Mouse (Mus musculus): Measurements from ENCODE around the gene 4930523C07Rik. TPM values are rescaled to one million over a fixed set of nuclear protein-coding genes. Genes with fewer than 3 reads are reported as not detected.

Gene 4930523C07Rik
- polyA plus RNA-seq, 1 experiment from 2014 or later: 22.5 TPM

GRCm38 (mm10) chr1:160025895-160026255 is 18.3 kb upstream of the 4930523C07Rik start:
- Histone ChIP-seq H3K9me3 (ENCODE audit: low read length) (peaks cover 4% of the 10 kb centered on the region), H3K4me1 (ENCODE audit: insufficient read depth, low read length) (no peaks in the 10 kb centered on the region), H3K27ac (ENCODE audit: low read length) (no peak overlapping the region), H3K4me2 (replicated peaks; ENCODE audit: low read depth, low read length) (no peak overlapping the region), H3K36me3 (ENCODE audit: insufficient read depth, low read length) (no peaks in the 10 kb centered on the region), H3K27me3 (ENCODE audit: insufficient read depth, low read length) (no peaks in the 10 kb centered on the region), H3K9ac (replicated peaks; ENCODE audit: low read length) (no peak overlapping the region), H3K4me3 (ENCODE audit: low read length) (no peak overlapping the region)
- no peak for ATAC-seq (ENCODE audit: low FRiP score, low TSS enrichment)
- 87% methylated on average over 5 of the region's 5 CpGs for WGBS

GRCm38 (mm10) chr1:160027939-160028338 is 16.2 kb upstream of the 4930523C07Rik start:
- H3K4me2 ChIP-seq (replicated peaks; ENCODE audit: low read depth, low read length): no peak overlapping the region
- H3K9me3 ChIP-seq (ENCODE audit: low read length): peaks cover 4% of the 10 kb centered on the region
- no peaks in the 10 kb centered on the region for H3K27me3 ChIP-seq (ENCODE audit: insufficient read depth, low read length)
- no peaks in the 10 kb centered on the region for H3K4me1 ChIP-seq (ENCODE audit: insufficient read depth, low read length)
- no peaks in the 10 kb centered on the region for H3K36me3 ChIP-seq (ENCODE audit: insufficient read depth, low read length)
- no peak for ATAC-seq (ENCODE audit: low FRiP score, low TSS enrichment)
- H3K4me3 ChIP-seq (ENCODE audit: low read length): no peak overlapping the region
- no peak overlapping the region for H3K27ac ChIP-seq (ENCODE audit: low read length)
- 60% methylated on average over 4 of the region's 4 CpGs for WGBS
- H3K9ac ChIP-seq (replicated peaks; ENCODE audit: low read length): no peak overlapping the region

- ATAC-seq (ENCODE audit: low FRiP score, low TSS enrichment): no peak
- Histone ChIP-seq H3K36me3 (ENCODE audit: insufficient read depth, low read length) (no peaks in the 10 kb centered on the region), H3K9me3 (ENCODE audit: low read length) (peaks cover under 1% of the 10 kb centered on the region; the same call in 1 of the 2 replicates), H3K4me2 (replicated peaks; ENCODE audit: low read depth, low read length) (no peak overlapping the region), H3K4me1 (ENCODE audit: insufficient read depth, low read length) (0 out of 2 replicates have a peak, but pooled peaks cover 6% of the 10 kb centered on the region), H3K4me3 (ENCODE audit: low read length) (no peak overlapping the region), H3K27ac (ENCODE audit: low read length) (no peak overlapping the region), H3K9ac (replicated peaks; ENCODE audit: low read length) (no peak overlapping the region), H3K27me3 (ENCODE audit: insufficient read depth, low read length) (no peaks in the 10 kb centered on the region)
- 71% methylated on average over 4 of the region's 4 CpGs for WGBS
Measured at GRCm38 (mm10) chr1:160033948-160034598, 10.1 kb upstream of the 4930523C07Rik start.

- WGBS: 26% methylated on average over 3 of the region's 3 CpGs
- Histone ChIP-seq H3K27ac (ENCODE audit: low read length) (no peak overlapping the region), H3K4me1 (ENCODE audit: insufficient read depth, low read length) (0 out of 2 replicates have a peak, but pooled peaks cover 6% of the 10 kb centered on the region), H3K4me3 (ENCODE audit: low read length) (no peak overlapping the region), H3K27me3 (ENCODE audit: insufficient read depth, low read length) (no peaks in the 10 kb centered on the region), H3K36me3 (ENCODE audit: insufficient read depth, low read length) (no peaks in the 10 kb centered on the region), H3K9me3 (ENCODE audit: low read length) (no peaks in the 10 kb centered on the region), H3K4me2 (replicated peaks; ENCODE audit: low read depth, low read length) (no peak overlapping the region), H3K9ac (replicated peaks; ENCODE audit: low read length) (no peak overlapping the region)
- no peak for ATAC-seq (ENCODE audit: low FRiP score, low TSS enrichment)
Measured at GRCm38 (mm10) chr1:160035561-160035960, 8.6 kb upstream of the 4930523C07Rik start.

GRCm38 (mm10) chr1:160036996-160037521 is 7.1 kb upstream of the 4930523C07Rik start:
- Histone ChIP-seq H3K27me3 (ENCODE audit: insufficient read depth, low read length) (no peaks in the 10 kb centered on the region), H3K9me3 (ENCODE audit: low read length) (no peaks in the 10 kb centered on the region), H3K9ac (replicated peaks; ENCODE audit: low read length) (no peak overlapping the region), H3K36me3 (ENCODE audit: insufficient read depth, low read length) (no peaks in the 10 kb centered on the region), H3K27ac (ENCODE audit: low read length) (peak overlapping the region; percentile 27), H3K4me1 (ENCODE audit: insufficient read depth, low read length) (0 out of 2 replicates have a peak, but pooled peaks cover 6% of the 10 kb centered on the region), H3K4me2 (replicated peaks; ENCODE audit: low read depth, low read length) (no peak overlapping the region), H3K4me3 (ENCODE audit: low read length) (no peak overlapping the region)
- ATAC-seq (ENCODE audit: low FRiP score, low TSS enrichment): peak; percentile 79
- 47% methylated on average over 5 of the region's 5 CpGs for WGBS

- no peak overlapping the region for H3K4me2 ChIP-seq (replicated peaks; ENCODE audit: low read depth, low read length)
- WGBS: 61% methylated on average over 7 of the region's 7 CpGs
- no peak overlapping the region for H3K9ac ChIP-seq (replicated peaks; ENCODE audit: low read length)
- H3K27me3 ChIP-seq (ENCODE audit: insufficient read depth, low read length): no peaks in the 10 kb centered on the region
- peaks cover 13% of the 10 kb centered on the region; the same call in 1 of the 2 replicates for H3K4me1 ChIP-seq (ENCODE audit: insufficient read depth, low read length)
- no peak for ATAC-seq (ENCODE audit: low FRiP score, low TSS enrichment)
- peak overlapping the region; percentile 3; the same call in 1 of the 2 replicates for H3K27ac ChIP-seq (ENCODE audit: low read length)
- no peaks in the 10 kb centered on the region for H3K36me3 ChIP-seq (ENCODE audit: insufficient read depth, low read length)
- no peaks in the 10 kb centered on the region for H3K9me3 ChIP-seq (ENCODE audit: low read length)
- H3K4me3 ChIP-seq (ENCODE audit: low read length): no peak overlapping the region
Measured at GRCm38 (mm10) chr1:160039951-160040645, 4.1 kb upstream of the 4930523C07Rik start.

GRCm38 (mm10) chr1:160041264-160041775 is 2.9 kb upstream of the 4930523C07Rik start:
- Histone ChIP-seq H3K9ac (replicated peaks; ENCODE audit: low read length) (no peak overlapping the region), H3K27ac (ENCODE audit: low read length) (no peak overlapping the region), H3K27me3 (ENCODE audit: insufficient read depth, low read length) (no peaks in the 10 kb centered on the region), H3K36me3 (ENCODE audit: insufficient read depth, low read length) (no peaks in the 10 kb centered on the region), H3K9me3 (ENCODE audit: low read length) (no peaks in the 10 kb centered on the region), H3K4me1 (ENCODE audit: insufficient read depth, low read length) (peaks cover 11% of the 10 kb centered on the region; the same call in 1 of the 2 replicates), H3K4me3 (ENCODE audit: low read length) (no peak overlapping the region), H3K4me2 (replicated peaks; ENCODE audit: low read depth, low read length) (no peak overlapping the region)
- no peak for ATAC-seq (ENCODE audit: low FRiP score, low TSS enrichment)
- 87% methylated on average over 7 of the region's 7 CpGs for WGBS

GRCm38 (mm10) chr1:160042351-160042750 is 1.8 kb upstream of the 4930523C07Rik start:
- Histone ChIP-seq H3K4me3 (ENCODE audit: low read length) (no peak overlapping the region), H3K9ac (replicated peaks; ENCODE audit: low read length) (no peak overlapping the region), H3K9me3 (ENCODE audit: low read length) (no peaks in the 10 kb centered on the region), H3K27me3 (ENCODE audit: insufficient read depth, low read length) (no peaks in the 10 kb centered on the region), H3K36me3 (ENCODE audit: insufficient read depth, low read length) (no peaks in the 10 kb centered on the region), H3K27ac (ENCODE audit: low read length) (no peak overlapping the region), H3K4me2 (replicated peaks; ENCODE audit: low read depth, low read length) (no peak overlapping the region), H3K4me1 (ENCODE audit: insufficient read depth, low read length) (peaks cover 9% of the 10 kb centered on the region; the same call in 1 of the 2 replicates)
- 67% methylated on average over 7 of the region's 7 CpGs for WGBS
- ATAC-seq (ENCODE audit: low FRiP score, low TSS enrichment): no peak

- peak; percentile 17 for ATAC-seq (ENCODE audit: low FRiP score, low TSS enrichment)
- Histone ChIP-seq H3K9me3 (ENCODE audit: low read length) (no peaks in the 10 kb centered on the region), H3K4me2 (replicated peaks; ENCODE audit: low read depth, low read length) (peak overlapping the region; percentile 78), H3K27me3 (ENCODE audit: insufficient read depth, low read length) (no peaks in the 10 kb centered on the region), H3K27ac (ENCODE audit: low read length) (peak overlapping the region; percentile 71; the same call in 1 of the 2 replicates), H3K4me3 (ENCODE audit: low read length) (no peak overlapping the region), H3K9ac (replicated peaks; ENCODE audit: low read length) (peak overlapping the region; percentile 76), H3K36me3 (ENCODE audit: insufficient read depth, low read length) (no peaks in the 10 kb centered on the region), H3K4me1 (ENCODE audit: insufficient read depth, low read length) (peaks cover 7% of the 10 kb centered on the region; the same call in 1 of the 2 replicates)
- 83% methylated on average over 13 of the region's 13 CpGs for WGBS
Measured at GRCm38 (mm10) chr1:160043271-160043975, 759 bp upstream of the 4930523C07Rik start.

Measured in kidney, embryonic 16.5 days (tissue).